Mouse (Mus musculus) erythroblast, embryonic 14.5 days (primary cell): ENCODE measurements around the gene Cpne9.

Experiments used
- GATA1 ChIP-seq: IDR thresholded peaks from 2 replicates; pipeline ENCODE4 v1.6.1; 2012; ENCODE audit warnings: low read length, inconsistent platforms, mixed read lengths
- TAL1 ChIP-seq: IDR thresholded peaks from 3 replicates; pipeline ENCODE4 v1.6.1; 2012; ENCODE audit warnings: low read length, inconsistent platforms, mixed read lengths

- TF ChIP-seq TAL1 (no peak), GATA1 (no peak)
Observed at GRCm38 (mm10) chr6:113287236-113287635, 5.1 kb downstream of the Cpne9 start.
